Mouse (Mus musculus) bone marrow, adult 2 months (tissue): ENCODE measurements around the gene Inhba. TPM values are rescaled to one million over a fixed set of nuclear protein-coding genes. Genes with fewer than 3 reads are reported as not detected.

Experiments
- H3K27ac ChIP-seq: fragments of 200-500 bp; 2 replicates; pipeline ENCODE4 v1.5.1; 2012; ENCODE audit warnings: low read depth, mild to moderate bottlenecking, control low read depth, inconsistent platforms, low read length; ENCODE audit not compliant: control insufficient read depth, poor library complexity, insufficient read depth
- H3K4me1 ChIP-seq: fragments of 200-500 bp; 2 replicates; pipeline ENCODE4 v1.6.1; 2011; ENCODE audit warnings: low read length; ENCODE audit not compliant: control insufficient read depth, insufficient read depth
- H3K4me3 ChIP-seq: fragments of 200-500 bp; replicated peaks from 2 replicates; pipeline ENCODE3; 2011; ENCODE audit warnings: mild to moderate bottlenecking, low read depth, low read length, control low read depth; ENCODE audit not compliant: control insufficient read depth
- CTCF ChIP-seq: fragments of 200-500 bp; IDR thresholded peaks from 2 replicates; pipeline ENCODE4 v1.5.1; 2011; ENCODE audit warnings: low read length, control low read depth; ENCODE audit not compliant: control insufficient read depth, insufficient read depth
- POLR2A ChIP-seq: fragments of 200-500 bp; IDR thresholded peaks from 2 replicates; pipeline ENCODE4 v1.6.1; 2011; ENCODE audit warnings: low read depth, mild to moderate bottlenecking, control low read depth, low read length, borderline replicate concordance; ENCODE audit not compliant: control insufficient read depth
- WGBS: fragments of 180-500 bp; shearing (Covaris S2); methylation state at CpG from one replicate; pipeline ENCODE4 v1.1.7; 2018; 5-methylcytosine and 5-hydroxymethylcytosine counted together
- polyA plus RNA-seq: library from polyadenylated mRNA; stranded (reverse); fragments of >200 nt; gene quantifications from 2 replicates; pipeline ENCODE4 v1.2.4, GENCODE M21; 2011; ENCODE audit warnings: low replicate concordance; ENCODE audit not compliant: missing spikeins, insufficient read depth, insufficient read length

Gene Inhba
- polyA plus RNA-seq, 1 experiment = 15.2 TPM

DNA sequence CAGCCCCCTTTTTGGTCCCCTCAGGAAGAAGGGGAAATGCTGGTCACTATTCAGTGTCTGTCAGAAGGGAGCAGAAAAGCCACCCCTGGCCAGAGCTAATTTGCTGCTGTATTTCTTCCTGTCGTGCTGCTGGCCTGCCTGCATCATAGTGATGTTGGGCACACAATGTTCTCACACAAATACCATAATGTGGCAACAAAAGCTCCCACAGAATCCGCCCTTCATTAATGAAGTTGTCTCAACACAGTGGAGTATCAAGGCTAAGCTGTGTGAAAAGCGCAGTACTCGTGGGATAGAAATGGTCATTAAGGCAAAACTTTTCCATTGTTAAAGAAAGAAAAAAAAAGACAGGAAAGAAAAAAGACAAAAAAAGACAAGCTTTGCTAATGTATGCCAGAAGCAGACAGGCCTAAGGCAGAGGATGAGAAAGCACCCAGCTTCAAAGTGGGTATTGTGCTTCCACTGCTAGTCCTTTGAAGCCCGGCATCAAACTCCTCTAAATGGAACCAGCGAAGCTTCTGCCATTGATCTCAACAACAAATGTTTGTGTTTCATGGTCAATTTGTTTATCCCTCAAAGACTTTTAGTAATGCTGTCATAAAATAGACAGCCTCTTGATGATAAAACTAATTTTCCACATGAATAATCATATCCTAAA, 21.4 kb downstream of the Inhba start:
- TF ChIP-seq POLR2A = no peak
- no peak for TF ChIP-seq CTCF
- WGBS = 69% methylated on average over 6 of the region's 6 CpGs
- Histone ChIP-seq H3K4me1 (no peaks in the 10 kb centered on the region; the same call in 1 of the 2 replicates), H3K27ac (no peak overlapping the region), H3K4me3 (no peak overlapping the region)

- WGBS = 84% methylated on average over 2 of the region's 2 CpGs
- Histone ChIP-seq H3K4me1 (no peaks in the 10 kb centered on the region), H3K4me3 (no peak overlapping the region), H3K27ac (no peak overlapping the region)
- no peak for TF ChIP-seq POLR2A
- no peak for TF ChIP-seq CTCF
These were observed 57.4 kb downstream of the Inhba start for GRCm38 (mm10) chr13:16069079-16069478.

GRCm38 (mm10) chr13:16077276-16077675, 65.6 kb downstream of the Inhba start:
- Histone ChIP-seq H3K4me1 (no peaks in the 10 kb centered on the region), H3K4me3 (no peak overlapping the region), H3K27ac (no peak overlapping the region)
- 60% methylated on average over 5 of the region's 5 CpGs for WGBS
- TF ChIP-seq CTCF (no peak), POLR2A (no peak)

- WGBS = 76% methylated on average over 7 of the region's 7 CpGs
- TF ChIP-seq CTCF (no peak), POLR2A (no peak)
- no peak overlapping the region for H3K4me3 ChIP-seq
- no peaks in the 10 kb centered on the region for H3K4me1 ChIP-seq
- no peak overlapping the region for H3K27ac ChIP-seq
These were observed 66.6 kb downstream of the Inhba start for GRCm38 (mm10) chr13:16078216-16078731.

- H3K4me1 ChIP-seq = no peaks in the 10 kb centered on the region
- H3K4me3 ChIP-seq = no peak overlapping the region
- no peak for TF ChIP-seq CTCF
- TF ChIP-seq POLR2A = no peak
- H3K27ac ChIP-seq = no peak overlapping the region
- 75% methylated on average over 2 of the region's 2 CpGs for WGBS
These were observed 68.6 kb downstream of the Inhba start for GRCm38 (mm10) chr13:16080205-16080604.
